Mouse (Mus musculus) NIH3T3 (cell line): ENCODE measurements at regions not wholly inside any gene's neighbourhood (a gene's known extent, or its start where the extent isn't known, plus 50 kb on each side); places are given as distances from the start of the nearest gene placed in this dataset.

Experiments used
- DNase-seq: peaks from one replicate; pipeline ENCODE4 v3.0.0-alpha.2; 2012; ENCODE audit warnings: low read depth

- DNase-seq: no peak
Measured at GRCm38 (mm10) chr2:79510485-79511094, 54.0 kb upstream of the Cerkl start.

GRCm38 (mm10) chr2:79511108-79511507 lies 54.5 kb upstream of the Cerkl start:
- peak; percentile 39 for DNase-seq

GRCm38 (mm10) chr2:79511676-79512323 lies 55.2 kb upstream of the Cerkl start:
- peak; percentile 94 for DNase-seq

- DNase-seq: no peak
Measured at GRCm38 (mm10) chr2:79512374-79512773, 55.8 kb upstream of the Cerkl start.

DNA sequence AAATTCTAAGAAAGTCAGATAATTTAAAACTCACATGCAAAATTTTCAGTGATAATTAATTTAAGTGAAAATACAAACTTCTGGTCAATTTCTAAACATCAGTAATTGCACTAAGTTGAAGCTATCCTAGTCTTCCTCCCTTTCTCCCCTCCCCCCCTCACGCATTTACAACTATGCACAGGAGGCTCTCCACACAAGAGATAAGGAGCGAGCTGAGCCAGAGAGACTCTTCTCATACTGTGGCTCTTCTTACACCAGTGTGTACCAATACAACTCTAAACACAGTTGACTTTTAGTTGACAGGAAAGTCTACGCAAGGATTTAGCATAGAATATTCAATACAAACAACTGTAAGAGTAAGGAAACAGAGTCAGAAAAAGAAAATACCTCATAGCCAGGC lies 57.1 kb upstream of the Cerkl start:
- DNase-seq: no peak

DNA sequence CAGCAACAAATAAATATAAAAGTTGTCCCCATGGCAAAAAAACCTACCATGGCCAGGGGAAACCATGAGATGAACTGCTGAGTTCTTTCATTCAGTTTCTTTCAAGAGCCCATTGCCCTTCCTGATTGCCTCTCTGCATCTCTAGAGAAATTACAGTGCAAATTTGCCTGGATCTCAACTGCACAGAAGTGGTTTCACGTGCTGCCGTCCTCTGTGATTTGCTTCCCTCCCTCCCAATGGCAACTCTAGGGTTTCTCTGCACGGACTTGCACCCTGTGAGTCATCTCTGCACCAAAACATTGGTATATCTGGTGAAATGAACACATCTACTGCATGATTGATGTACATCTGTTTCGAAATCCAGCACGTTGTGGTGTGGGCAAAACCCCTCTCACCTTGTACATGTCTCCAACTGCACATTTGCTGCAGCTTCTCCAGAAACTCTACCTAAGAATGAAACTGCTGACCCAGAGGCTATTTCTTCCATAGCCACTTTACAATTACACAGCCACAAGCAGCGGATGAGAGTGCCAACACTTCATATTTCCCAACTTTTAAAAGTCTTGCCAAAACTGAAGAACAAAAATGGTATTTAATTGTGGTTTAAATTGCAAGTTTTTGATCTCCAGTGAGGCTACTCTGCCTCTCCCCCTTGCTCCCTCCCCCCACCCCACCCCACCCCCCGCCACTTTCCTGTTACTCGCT lies 61.6 kb upstream of the Cerkl start:
- DNase-seq: peak; percentile 77

DNA sequence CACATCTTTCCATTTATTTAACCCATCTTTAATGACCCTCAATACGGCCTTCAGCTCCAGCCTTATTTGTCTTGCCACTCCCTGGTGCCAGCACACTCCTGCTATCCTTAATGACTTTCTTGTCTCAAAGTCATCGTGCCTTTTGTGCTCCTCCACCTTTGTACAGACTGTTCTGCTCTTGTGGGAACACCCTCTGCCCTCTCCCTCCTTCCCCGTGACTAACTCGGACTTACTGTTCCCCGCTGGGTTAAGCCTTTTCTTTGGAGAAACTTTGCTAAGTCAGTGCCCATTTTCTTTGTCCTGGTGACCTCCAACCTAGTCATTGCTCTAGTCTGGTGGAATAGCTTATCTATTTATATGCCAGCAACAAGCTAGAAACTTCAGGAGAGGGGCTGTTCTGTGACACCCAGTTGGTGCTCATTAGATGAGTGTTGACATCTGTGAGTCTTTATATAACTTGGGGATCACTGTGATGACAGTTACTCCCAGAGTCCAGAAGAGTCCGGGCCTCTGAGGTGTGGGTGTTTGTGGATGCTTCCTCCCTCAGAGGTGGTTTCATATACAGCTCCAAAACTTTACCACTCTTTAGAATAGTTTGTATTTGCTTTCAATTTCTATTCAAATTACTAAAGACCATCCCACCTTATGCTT lies 63.3 kb upstream of the Cerkl start:
- no peak for DNase-seq

GRCm38 (mm10) chr2:79523441-79523840 lies 66.9 kb upstream of the Cerkl start:
- no peak for DNase-seq

DNA sequence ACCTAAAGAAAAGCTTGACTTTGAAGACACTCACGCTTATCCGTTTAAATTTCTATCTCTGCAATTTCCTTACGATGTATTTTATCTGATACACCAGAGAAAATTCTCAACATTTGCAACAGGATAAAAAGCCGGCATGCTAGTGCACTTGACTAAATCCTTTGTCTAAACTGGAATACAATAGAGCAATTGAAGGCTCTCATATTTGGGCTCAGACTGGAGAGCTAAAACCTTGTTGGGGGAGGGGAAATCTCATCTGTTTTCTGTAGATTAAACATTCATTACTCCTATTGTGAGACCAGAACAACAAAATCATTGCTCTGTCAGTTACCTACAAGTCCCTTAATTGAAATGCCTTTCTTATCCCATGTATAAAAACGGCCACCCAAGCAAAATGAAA lies 70.9 kb upstream of the Cerkl start:
- DNase-seq: no peak

GRCm38 (mm10) chr2:79528347-79528990 lies 71.9 kb upstream of the Cerkl start:
- no peak for DNase-seq

DNA sequence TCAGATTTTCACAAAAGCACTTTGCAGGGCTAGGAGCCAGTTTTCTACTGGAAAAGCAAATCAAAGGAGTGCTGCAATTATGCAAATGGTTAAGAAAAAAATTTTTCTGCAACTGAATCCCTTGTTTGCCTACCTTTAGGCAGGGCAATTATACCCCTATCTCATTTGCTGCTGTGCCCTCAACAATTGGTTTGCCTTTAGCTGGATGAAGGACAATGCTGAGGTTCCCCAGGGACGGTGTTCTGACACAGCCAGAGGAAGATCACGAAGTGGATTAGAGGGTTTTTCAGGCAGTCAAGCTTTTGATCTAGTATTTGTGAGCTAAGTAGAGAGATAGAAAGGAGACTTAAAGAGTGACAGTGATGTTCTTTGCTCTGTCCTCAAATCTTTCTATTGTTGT lies 72.6 kb upstream of the Cerkl start:
- DNase-seq: no peak

GRCm38 (mm10) chr2:79532610-79533160 lies 76.1 kb upstream of the Cerkl start:
- peak; percentile 64 for DNase-seq

GRCm38 (mm10) chr2:79537126-79537875 lies 80.7 kb upstream of the Cerkl start:
- peak; percentile 32 for DNase-seq

GRCm38 (mm10) chr2:79540384-79540783 lies 83.8 kb upstream of the Cerkl start:
- no peak for DNase-seq

DNA sequence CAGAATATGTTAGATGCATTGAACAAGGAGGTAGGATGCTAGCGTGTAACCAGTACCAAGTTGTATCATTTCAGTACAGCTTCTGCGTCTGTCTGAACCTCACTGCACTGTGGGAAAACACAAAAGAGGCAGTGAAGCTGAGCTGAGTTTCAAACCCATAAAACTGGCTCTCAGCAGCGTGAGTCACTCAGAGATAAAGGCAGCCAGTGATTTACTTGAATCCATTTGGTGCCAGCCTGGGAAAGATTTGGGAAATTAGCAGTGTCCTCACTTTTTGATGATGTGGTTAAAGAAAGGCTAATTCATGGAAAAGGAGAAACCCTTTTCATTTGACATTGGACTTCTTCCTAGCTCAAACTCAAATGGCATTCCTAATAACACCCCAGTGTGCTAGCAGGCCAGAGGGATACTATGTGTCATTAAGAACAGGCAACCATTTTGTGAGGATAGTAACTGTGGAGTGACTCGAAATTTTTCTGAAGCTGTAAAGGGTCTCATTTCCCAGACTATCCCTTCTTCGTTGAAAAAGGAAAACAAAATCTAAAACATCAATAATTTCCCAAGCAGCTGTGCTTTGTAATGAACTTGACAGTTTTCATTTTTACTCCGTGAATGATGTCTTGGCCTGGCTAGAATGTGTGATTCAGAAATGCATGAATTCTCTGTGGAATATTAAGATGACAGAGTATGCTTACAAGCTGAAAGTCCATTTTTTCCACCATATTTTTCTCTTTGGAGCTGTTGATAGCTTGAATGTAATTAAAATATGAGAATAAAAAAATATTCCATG lies 85.8 kb upstream of the Cerkl start:
- DNase-seq: peak; percentile 38

DNA sequence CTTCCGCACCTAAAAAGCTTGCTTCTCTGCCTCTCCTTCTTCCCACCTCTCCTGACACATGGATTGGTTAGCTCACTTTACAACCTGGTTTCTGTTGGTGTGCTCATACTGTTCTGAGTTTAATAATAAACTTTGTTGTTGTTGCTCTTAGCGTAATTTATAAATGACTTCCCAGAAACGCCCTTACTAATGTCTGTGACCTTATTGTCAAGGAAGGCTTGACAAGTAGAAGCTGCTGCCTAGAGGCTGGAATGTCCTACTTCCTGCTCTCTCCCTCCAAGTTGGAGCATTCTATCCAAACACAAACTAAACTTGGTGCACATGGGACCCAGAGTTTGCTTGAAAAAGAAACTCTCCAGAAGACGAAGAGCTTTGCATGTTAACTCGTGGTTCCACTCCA lies 86.9 kb upstream of the Cerkl start:
- DNase-seq: no peak

DNA sequence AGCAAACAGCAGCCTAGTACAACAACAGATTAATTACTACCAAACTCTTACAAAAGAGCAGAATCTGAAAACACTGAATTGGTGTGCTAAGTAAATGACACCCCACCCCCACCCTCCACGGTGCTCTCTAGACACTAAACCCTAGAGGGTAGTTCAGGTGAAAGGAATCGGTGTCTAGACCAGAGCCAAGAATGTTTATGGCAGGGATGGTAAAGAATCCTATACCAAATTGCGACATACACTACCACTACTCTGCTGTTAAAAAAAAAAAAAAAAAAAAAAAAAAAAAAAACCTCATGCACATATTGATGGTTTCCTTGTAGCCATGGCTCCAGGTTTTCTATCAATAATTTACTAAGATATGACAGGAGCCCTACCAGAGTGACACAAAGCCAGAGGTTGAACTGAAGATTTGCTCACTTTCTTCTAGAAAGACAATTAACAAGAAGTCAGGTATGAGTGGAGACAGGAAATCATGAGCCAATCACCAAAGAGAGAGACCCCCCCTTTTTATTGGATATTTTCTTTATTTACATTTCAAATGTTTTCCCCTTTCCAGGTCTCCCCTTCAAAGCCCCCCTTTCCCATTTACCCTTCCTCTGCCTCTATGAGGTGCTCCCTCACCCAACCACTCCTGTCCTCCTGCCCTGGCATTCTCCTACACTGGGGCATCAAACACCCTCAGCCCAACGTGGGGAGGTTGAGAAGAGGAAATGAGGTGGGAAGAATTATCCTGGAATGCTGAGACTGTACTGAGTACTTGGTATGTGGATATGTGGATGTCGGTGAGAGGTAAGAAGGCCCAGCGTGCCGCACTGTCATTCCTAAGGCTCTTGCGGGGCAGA lies 87.6 kb upstream of the Cerkl start:
- DNase-seq: no peak

DNA sequence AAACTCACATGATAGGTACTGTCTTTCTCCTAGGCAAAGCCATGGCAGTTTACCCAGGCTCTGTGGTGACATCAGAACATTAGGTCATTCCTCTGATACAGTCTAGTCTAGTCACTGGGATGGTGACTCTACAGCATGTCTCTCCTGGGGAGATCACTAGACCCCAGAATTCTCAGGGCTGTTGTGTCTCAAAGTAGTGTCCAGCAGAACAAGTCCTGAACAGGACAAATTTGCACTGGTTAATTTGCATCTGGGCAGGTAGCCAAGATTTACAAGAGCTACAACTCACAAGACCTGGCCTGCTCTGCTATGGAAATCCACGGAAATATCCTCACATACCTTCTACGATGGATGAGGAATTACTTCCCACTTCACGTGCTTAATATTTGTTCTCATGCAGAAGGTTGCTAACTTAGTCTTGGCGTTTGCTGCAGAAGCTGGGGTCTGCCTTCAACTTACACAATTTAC lies 88.2 kb upstream of the Cerkl start:
- DNase-seq: peak; percentile 55

DNA sequence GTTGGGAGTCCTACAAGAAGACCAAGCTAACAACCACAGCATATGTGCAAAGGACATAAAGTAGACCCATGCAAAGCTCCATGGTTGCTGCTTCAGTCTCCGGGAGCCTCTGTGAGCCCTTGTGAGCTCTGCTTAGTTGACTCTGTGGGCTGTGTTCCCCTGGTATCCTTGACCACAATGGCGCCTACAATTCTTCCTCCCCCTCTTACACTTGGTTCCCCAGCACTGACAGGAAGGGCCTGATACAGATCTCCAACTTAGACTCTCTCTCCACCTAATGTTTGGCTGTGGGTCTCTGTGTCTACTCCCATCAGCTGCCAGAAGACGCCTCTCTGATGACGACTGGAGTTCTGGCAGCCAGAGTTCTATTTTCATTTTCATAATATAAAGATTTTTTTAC lies 88.9 kb upstream of the Itprid2 start:
- no peak for DNase-seq
